Mouse (Mus musculus): ENCODE measurements around the gene Gria1. TPM values are rescaled to one million over a fixed set of nuclear protein-coding genes. Genes with fewer than 3 reads are reported as not detected.

Gria1 gene
- total and polyA plus RNA-seq, 3 experiments = 0.03 to 0.32 (median 0.24) TPM

DNA sequence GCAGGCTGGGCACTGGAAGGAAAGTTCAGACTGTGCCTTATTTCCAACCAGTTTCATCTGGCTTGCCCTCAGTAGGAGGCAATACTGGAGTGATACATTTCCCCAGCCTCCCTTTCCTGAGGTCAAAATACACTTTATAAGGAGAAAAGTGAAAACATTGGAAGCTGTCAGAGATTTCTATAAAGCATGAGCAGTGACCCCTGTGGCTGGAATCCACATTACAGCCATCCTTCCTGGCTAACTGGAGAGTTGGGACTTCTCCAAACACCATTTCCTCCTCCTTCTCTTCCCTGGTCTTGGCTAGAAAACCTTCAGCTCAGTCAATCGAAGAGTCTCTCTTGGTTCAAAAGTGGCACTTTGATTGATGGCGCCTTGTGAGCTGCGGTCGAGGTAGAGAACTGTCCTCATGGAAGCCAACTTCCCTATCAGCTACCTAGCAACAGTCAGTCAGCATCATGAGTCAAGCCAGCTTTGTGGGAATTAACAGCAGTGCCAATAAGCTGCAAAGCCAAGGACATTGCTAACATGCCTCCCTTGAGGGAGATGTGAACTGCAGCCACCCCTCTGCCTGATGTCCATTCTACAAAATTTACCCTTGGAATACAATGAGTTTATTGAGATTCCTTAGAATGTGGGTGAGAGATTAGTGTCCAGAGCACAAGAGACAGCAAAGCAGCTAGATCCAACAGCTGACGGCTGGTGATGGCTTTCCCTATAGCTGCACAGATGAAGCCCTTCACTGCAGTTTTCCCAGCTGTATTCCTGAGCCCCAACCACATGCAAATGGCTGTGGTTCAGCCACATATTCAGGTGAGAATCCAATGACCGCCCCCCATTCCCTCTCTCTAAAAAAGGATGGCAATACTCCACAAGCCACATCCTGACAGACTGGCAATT lies 40.7 kb downstream of the Gria1 start:
- peak; percentile 20 for DNase-seq

DNA sequence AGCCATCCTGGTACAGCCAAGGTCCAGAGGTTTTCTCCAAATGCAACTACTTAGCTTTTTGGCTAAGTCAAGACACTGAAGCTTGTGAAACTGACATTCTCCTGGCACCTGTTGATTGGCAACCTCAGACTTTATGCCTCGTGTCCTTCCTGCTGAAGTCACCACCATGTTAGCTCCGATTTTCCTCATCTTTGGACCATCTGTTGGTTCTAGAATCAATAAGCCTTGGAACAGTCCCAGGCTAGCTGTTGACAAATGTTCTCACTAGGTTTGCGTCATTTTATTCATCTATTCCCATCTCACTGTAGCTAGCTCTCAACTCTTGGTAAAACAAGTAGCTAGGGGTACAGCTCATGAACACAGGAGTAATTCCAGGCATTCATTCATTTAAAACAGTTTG lies 51.3 kb downstream of the Gria1 start:
- no peak for DNase-seq

DNA sequence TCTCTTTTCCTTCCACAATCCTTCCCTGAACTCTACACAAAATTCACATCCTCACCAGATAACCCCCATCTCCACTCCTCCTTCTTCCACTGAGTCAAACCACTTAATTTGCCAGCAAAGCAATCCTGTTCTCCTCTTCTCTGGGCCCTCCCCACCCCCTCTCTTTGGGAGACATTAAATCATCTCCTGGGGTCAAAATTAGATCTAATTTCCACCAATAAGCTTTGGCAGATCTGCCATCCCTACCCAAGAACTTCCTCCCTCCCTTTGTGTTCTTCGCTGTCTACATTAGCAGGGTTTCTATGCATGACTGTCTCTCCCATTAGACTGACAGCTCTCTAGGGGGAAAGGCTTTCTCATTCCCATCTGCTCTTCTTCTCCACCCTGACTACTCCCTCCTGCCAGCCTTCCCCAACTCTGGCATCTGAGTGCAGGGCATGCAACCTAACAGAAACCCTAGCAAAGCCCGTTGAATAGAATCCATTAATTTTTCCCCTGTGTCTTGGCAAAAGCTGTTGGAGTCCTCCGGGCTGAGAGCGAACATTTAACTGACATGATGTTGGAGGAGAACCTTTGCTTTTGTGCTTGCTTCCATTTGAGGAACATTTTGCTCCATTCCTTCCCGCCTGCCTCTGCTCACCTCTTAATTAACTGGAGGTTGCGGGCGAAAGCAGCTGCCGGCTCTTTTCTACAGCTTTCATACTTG lies 59.2 kb downstream of the Gria1 start:
- no peak for DNase-seq

DNA sequence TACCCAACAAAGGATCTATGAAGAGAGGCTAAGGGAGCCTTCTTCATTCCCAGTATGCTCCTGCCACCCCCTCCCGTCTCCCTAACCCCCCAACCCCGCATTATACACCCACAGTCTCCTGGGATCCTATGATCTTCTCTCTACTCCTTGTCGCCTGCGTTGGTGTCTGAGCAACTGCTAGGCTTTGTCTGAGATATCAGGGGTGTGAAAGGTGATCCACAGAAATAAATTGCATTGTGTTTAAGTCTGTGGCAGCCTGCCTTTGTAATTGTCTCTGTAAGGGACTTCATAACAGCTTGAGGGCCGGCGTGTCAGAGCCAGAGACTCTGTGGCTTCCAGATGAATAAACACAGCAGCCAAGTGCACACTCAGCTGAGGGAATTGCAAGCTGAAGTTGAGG lies 61.0 kb downstream of the Gria1 start:
- no peak for DNase-seq

DNA sequence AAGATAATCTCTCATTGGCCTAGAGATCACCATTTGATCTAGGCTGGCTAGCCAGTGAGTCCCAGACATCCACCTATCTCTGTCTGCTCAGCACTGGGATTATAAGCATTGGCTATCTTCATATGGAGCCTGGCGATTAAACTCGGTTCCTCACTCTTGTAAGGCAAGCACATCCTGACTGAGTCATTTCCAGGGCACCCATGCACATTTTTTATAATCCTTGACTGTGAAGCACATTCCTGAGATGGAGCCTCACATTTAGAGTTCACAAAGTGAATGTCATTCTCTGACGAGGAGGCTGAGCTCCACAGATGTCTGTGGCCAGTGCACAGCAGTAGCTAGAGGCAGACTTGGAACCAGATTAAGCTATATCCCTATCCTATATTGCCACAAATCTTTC lies 68.2 kb downstream of the Gria1 start:
- no peak for DNase-seq

DNA sequence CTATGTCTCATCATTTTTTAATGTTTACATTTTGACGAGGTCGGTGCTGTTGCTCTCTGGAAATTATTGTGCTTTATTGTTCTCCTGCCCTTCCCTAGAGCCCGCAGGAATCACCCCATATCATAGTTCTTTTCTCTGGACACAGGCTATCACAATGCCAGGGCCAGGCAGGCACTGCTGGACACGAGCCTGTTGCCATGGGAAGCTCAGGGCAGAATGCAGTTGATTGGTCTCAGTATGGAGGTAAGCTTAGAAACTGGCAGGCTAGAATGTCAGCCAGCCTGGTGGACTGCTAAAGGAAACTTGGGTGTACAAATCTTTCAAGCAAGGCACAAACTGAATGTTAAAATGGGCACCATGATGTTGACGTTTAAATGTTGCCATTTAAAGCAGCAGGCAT lies 78.3 kb downstream of the Gria1 start:
- peak; percentile 61 for DNase-seq

DNA sequence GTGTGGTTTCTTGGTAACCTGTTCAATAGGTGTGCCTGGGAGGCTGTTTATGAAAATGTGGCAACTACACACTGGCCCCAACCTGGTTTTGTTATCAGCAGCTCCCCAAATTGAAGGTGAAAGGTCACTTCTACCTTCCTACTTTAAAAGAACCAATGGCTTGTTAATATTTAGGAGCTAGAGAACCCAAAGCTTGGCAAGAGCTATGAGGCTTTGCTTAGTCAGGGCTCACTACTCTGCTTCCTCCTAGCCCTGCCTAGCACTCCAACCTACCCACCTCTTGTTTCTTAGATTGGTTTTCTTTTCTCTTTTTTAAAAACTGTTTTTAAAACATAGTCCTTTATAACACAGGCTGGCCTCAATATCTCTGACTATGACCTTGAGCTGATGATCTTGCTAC lies 79.5 kb downstream of the Gria1 start:
- DNase-seq = no peak

DNA sequence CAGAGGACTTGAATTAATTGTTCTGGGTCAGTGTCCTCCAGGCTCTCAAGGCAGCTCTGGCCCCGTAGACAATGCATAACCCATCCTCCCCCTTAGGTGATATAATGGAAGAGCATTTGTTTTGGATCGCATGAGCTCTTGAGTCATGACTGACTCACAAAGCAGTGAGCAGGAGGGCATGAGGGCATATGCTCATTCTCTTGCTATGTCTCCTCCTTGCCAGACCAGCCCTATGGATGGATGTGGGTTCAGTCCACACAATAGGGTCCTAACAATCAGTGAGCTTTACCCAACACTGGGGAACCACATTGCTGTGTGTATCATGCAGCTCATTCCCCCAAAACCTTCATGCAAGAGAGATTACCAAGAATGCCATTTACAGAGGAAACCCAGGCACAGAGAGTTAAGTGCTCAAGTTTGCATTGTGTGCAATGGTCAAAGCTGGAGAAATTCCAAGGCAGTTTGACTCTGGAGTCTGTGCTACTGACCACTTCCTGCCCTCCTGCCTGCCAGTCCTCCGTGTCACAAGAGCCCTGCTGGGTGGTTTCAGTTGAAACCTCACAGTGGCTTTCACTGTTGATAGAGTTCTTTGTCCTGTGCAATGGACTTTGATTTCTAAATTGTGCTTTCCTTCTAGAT lies 80.2 kb downstream of the Gria1 start:
- peak; percentile 55 for DNase-seq

DNA sequence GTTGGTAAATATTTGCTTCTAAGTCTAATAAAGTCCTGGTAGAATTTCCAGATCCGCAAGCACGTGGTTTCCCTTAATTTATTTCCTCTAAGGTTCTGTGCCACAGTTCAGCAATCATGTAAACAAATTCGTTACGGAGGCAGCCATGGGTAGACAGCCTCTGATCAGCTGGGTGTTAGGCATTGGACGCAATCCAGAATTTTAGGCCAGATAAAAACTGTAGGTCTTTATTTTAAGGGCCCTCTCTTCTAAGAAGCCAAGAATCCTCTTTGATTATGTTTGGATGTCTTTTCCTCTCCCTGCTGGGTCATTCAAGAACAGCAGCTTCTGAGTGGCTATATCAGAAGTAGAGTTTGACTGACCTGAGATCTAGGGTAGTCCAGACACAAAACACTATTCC lies 89.3 kb downstream of the Gria1 start:
- no peak for DNase-seq

DNA sequence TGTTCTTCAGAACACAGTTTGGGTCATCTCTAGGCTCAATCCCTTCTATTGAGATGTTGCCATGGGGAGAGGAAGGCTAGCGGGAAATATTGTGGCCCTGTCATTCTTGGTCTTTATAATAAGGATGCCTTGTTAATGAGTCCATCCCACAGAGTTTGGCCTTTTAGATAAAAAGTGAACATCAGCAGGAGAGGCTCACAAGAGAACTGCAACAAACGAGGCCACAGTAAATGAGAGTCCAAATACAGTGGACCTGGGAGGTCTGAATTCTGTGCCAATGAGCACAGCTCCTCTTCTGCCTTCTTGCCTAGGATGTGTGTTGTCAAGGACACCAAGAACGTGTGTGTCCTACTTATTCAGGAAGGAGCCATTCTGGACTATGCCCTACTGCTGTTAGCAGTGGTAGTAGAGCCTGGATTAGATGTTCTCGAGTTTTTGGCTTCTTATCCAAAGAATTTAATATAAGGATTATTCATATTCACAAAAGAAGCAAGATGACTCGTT lies 92.6 kb downstream of the Gria1 start:
- DNase-seq = no peak

DNA sequence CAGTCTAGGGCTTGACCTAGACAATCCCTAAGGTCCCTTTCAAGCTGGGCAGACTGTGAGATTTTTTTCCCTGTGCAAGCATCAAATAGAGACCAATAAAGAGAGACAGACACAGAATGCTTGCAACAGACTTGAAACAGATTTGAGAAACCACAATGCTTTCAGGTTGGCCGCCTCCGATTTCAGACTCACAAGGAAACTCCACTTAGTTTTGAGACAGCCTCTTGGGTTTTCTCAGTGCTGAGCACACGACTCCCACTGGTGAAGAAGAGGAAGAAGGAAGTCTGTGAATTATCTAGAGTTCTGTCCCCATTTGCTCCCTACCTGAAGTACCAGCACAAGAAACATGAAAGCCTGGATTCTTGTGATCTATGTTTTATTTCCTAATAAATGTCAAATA lies 94.5 kb downstream of the Gria1 start:
- DNase-seq = no peak

DNA sequence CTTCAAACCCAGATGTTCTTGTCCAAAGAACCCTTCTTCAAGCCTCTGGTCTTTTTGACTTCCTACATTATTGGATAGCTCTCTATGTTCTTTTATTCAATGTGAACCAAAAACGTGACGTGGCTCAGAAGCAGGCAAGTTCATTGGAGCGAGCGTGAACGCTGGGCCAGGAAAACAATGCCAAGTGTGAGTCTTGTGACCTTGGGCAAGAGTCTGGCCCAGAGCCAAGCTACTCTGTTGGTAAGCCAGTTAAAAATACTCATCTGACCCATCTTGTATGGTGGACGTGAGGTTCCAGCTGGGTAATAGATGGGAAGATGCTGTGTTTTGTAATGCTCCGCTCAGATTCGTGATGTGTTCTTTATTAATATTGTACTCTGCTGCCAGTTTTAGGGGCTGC lies 101.2 kb downstream of the Gria1 start:
- peak; percentile 76 for DNase-seq

DNA sequence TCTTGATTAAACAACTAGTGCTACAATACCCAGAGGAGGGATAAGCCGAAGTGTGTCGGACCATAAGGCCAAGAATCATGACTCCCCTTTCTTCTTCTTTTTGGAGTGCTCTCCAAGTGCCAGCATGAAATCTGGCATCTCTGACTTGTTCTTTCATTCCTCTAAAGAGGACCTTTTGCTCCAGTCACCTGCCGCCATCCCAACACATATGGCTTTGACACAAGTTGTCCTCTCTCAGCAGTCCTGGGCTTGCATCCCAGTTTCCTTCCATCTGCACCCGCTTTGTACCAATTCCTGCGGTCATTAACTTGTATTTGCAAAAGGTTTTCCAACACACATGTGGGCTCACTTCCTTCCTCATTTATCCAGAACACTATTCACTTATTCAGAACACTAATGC lies 103.2 kb downstream of the Gria1 start:
- DNase-seq = no peak

DNA sequence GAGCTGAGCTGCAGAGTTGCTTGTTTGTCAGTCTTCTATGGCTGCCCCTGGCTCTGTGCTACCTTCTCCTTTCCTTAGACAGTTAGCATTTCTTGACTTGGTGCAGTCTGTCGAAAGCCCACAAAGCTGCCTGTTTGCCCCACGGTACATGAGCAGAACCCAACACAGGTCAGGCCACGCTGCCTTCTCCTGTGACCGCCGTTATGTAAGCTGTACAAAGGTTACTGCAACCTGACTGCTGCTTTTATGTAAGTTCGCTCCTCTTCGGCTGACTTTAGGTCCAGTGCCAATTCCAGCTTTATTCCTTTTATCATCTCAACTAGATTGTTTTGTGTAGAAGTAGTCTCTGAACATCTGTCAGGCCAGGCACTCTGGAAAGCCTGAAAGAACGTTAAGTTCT lies 115.9 kb downstream of the Gria1 start:
- no peak for DNase-seq

DNA sequence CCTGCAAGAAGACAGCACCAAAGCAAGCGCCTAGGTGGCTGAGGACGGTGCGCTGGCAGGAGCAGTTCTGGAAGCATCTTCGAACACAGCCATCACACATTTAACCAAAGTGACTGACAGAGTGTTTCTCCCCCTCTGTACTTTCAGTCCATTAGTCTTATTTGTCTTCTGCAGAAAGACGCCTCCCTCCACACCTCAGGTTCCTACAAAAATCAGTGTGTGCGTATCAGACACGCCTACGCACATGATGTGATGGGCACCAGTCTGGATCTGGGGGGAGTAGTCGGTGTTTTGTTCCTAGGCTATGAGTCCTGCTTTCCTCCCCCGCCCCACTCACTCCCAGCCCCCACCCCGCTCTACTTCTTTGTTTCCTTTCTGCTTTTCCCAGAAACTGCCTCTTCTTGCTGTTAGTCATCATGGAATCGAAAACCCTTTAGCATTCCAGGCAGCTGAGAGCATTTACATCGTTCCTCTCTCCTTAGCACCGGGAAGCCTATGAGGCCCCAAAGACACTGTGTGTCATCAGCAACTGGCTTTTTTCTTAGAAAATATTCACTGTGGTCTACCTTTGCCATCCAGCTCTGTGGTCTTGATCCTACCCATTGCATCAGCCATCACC lies 129.1 kb downstream of the Gria1 start:
- DNase-seq = no peak

DNA sequence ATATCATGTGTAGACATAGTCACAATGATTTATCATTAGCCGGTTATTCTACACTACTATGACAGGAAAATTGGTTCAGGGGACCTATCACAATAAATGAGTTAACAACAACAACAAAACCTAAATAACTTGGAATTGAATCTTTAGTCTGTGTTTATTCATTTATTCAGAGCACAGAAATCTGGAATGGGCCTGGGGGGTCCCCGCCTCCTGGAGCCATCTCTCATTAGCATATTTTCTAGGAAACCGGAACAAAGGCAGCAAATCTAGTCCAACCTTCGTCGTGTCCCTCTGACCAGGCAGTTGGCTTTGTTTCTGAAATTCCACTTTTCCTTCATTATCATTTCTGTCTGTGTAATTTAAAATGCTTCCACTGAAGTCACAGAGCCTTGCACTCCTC lies 132.5 kb downstream of the Gria1 start:
- DNase-seq = no peak

DNA sequence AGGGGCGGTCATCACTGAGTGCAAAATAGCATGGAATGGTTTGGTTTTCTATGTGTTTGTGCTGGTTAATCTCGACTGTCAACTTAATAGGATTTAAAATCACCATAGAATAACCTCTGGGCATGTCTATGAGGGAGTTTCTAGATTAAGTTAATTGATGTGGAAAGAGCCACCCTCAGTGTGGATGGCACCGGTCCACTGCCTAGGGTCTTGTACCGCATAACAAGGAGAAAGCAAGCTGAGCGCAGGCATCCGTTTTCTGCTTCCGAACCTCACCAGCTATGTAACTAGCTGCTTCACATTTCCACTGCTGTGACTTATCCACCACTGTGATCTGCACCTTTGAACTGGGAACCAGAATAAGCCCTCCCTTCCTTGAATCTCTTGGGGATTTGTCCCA lies 134.0 kb downstream of the Gria1 start:
- DNase-seq = no peak

DNA sequence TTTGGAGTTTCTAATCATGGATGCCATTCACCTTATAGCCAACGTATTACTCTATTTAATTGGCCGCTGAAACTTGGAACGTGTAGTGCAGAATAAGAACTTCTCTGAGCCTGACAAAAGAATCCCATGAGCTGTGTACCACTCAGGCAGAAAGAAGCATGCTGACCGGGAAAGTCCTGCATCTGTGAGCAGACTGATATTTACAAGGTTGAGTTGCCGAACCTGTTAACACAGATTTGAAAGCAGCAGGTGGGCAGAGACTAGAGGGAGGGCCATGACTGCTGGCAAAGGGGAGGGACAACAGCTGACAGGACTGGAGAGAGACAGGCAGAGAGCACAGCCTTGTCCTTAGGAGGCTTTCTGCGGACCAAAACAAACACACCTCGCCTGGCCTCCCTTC lies 134.5 kb downstream of the Gria1 start:
- no peak for DNase-seq

DNA sequence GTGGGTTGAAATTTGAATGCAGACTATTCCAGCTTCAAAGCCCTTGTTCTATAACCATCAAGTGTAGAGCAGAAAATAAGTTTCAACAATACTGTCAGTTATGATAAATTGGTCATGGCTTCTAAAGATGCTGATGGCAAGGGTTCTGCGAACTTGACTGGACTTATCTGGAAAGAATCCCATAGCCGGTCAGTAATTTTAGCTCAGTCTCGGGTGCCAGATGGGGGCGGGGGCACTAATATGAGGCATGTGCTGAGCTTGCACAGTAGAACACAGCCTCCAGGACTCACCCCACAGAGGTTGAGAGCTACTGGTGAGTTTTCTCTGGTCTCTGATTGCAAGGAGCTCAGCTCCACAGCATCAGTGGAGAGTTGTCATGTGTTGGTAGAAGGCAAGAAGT lies 140.5 kb downstream of the Gria1 start:
- DNase-seq = no peak

DNA sequence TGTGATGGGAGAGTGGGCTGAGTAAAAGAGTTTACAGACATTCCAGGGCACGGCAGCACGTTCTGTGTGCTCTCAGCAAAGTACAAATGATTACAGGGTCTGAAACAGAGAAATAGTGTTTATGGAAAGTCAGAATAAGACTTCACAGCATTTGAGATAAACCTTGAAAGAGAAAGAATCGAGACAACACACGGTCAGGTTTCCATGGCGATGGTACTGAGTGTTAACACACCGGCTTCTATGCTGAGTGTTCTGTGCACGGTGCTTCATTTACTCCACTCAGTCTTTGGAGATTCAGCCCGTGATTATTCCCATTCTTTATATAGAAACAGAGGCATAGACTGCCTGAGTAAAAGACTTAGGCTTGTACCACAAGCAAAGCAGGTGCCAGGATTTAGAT lies 143.8 kb downstream of the Gria1 start:
- no peak for DNase-seq

DNA sequence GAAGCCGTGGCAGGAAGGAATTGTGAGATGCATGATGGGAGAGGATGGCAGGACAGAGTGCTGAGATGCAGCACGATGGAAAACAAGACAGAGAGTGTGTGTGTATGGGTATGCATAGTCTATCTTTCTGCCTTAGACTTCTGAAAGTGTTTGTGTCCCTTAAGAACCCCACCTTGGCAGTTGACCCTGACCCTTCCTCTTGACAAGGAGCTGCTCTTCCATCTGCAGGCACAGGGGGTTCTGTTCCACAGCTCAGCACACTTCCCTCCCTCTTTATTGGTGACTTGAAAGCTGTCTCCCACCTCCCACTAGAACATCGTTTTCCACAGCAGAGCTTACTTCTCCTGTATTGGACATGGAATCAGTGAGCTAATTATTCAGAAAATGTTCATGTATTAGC lies 148.2 kb downstream of the Gria1 start:
- DNase-seq = no peak

DNA sequence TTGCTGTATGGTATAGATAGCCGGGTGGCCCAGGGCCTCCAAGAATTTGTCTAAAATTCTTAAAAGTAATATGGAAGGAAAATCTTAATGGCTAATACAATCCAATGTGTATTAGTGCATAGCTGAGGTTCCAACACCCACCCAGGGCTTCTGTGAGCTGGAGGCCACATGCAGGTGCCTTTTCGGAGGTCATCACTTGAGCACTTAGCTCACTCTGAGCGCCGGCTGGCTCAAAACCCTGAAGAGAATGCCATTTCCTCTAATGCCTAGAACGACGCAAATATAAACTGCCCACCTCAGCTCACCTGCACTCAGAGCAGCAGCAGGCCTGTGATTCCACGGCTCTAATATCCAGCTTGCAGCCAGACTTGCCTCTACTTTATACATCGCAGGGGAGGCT lies 148.9 kb downstream of the Gria1 start:
- no peak for DNase-seq

DNA sequence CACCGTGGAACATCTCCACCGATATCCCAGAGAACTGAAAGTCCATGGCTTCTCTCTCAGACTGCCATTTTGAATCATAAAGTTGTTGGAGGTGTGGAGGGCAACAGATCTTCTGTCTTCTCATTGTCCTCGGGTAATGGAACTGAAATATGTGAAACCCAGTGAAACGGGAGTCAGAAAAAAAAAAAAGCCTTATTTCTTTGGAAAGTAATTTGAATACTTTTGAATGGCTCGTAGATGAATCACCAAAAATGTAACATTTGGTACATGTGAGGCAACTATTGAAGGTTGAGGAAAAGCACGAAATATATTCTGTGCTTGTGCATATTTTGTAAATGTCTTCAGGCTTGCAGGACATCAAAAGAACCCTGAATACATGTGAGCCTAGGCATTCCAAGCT lies 151.7 kb downstream of the Gria1 start:
- no peak for DNase-seq
